9 mouse cellular contexts compared by ENCODE assay signal in genomic region chr19:32377701-32378325, GRCm38 (mm10). TPM values are rescaled to one million over a fixed set of nuclear protein-coding genes. Genes with fewer than 3 reads are reported as not detected.
DNase-seq lines count a peak whose midpoint lies in the region; ATAC-seq and TF ChIP-seq lines count a peak whose summit lies in the region.
"Had no signal": no experiment of that assay in that cellular context is flagged by ENCODE, and none has a peak within 500 bp of the region (broad histone marks: within the 10 kb centered on the region; RNA-seq: fewer than 3 reads in every experiment).

No protein-coding gene starts in this region.

- WGBS in heart, embryonic 10.5 days, result 73% methylated on average over 7 of the region's 7 CpGs
- 58% methylated on average over 7 of the region's 7 CpGs for WGBS in heart, embryonic 11.5 days (ENCODE audit: insufficient replicate concordance)
- WGBS in hindbrain, postnatal 0 days, result 46% methylated on average over 7 of the region's 7 CpGs

- H3K4me3 ChIP-seq in heart, embryonic 10.5 days, result no peak overlapping the region
- H3K4me3 ChIP-seq in heart, embryonic 11.5 days (ENCODE audit: low read depth, low read length), result no peak overlapping the region
- H3K4me3 ChIP-seq in hindbrain, postnatal 0 days (ENCODE audit: low read length), result no peak overlapping the region

- no peaks in the 10 kb centered on the region for H3K9me3 ChIP-seq in heart, embryonic 10.5 days
- no peaks in the 10 kb centered on the region for H3K9me3 ChIP-seq in heart, embryonic 11.5 days (replicated peaks; ENCODE audit: control insufficient read depth, low read length)
- no peaks in the 10 kb centered on the region for H3K9me3 ChIP-seq in hindbrain, postnatal 0 days (ENCODE audit: low read length)

- H3K27ac ChIP-seq in heart, embryonic 10.5 days, result peak overlapping the region; percentile 56; the same call in 1 of the 2 replicates
- no peak overlapping the region for H3K27ac ChIP-seq in heart, embryonic 11.5 days (ENCODE audit: low read depth, low read length)
- H3K27ac ChIP-seq in hindbrain, postnatal 0 days, result no peak overlapping the region
- H3K27ac ChIP-seq: macrophage had no signal

- H3K9ac ChIP-seq in heart, embryonic 11.5 days (ENCODE audit: low read depth, low read length), result no peak overlapping the region
- H3K9ac ChIP-seq in hindbrain, postnatal 0 days (replicated peaks; ENCODE audit: low read length), result no peak overlapping the region

- no peak overlapping the region for H3K4me2 ChIP-seq in heart, embryonic 11.5 days
- H3K4me2 ChIP-seq in hindbrain, postnatal 0 days (ENCODE audit: low read depth, low read length), result no peak overlapping the region

- ATAC-seq in heart, embryonic 11.5 days (replicated peaks; ENCODE audit: insufficient number of reproducible peaks, low FRiP score, low TSS enrichment), result no peak; the same call in 1 of the 2 replicates
- peak; percentile 86 for ATAC-seq in hindbrain, postnatal 0 days
- no peak for ATAC-seq in megakaryocyte progenitor cell, adult 5-6 weeks (replicated peaks; ENCODE audit: poor library complexity)

- TF ChIP-seq CTCF in hindbrain, postnatal 0 days (IDR thresholded peaks at IDR 0.05; ENCODE audit: low read depth), result no peak

- DNase-seq in heart, embryonic 10.5 days (ENCODE audit: low spot score), result peak; percentile 64
- peak; percentile 26 for DNase-seq in CD4-positive, CD25-positive, alpha-beta regulatory T cell, adult 2 months (ENCODE audit: low read depth, low spot score)
- DNase-seq in brain, adult 2 months (ENCODE audit: low read depth, low spot score), result peak; percentile 71
- DNase-seq in hindbrain, postnatal 0 days (ENCODE audit: low spot score), result peak; percentile 21
- DNase-seq in T-cell, adult 2 months (ENCODE audit: low spot score), result no peak
- no peak for DNase-seq in urinary bladder, postnatal 25 days (ENCODE audit: low spot score)

- H3K36me3 ChIP-seq in heart, embryonic 10.5 days, result no peaks in the 10 kb centered on the region
- H3K36me3 ChIP-seq in heart, embryonic 11.5 days (ENCODE audit: control insufficient read depth, insufficient read depth, low read length), result no peaks in the 10 kb centered on the region
- H3K36me3 ChIP-seq in hindbrain, postnatal 0 days (ENCODE audit: insufficient read depth, low read length), result no peaks in the 10 kb centered on the region

- no peaks in the 10 kb centered on the region for H3K27me3 ChIP-seq in heart, embryonic 10.5 days (ENCODE audit: insufficient read depth, poor library complexity, severe bottlenecking)
- H3K27me3 ChIP-seq in heart, embryonic 11.5 days (ENCODE audit: control insufficient read depth, insufficient read depth, low read length), result no peaks in the 10 kb centered on the region
- no peaks in the 10 kb centered on the region for H3K27me3 ChIP-seq in hindbrain, postnatal 0 days (ENCODE audit: insufficient read depth, low read length)

- H3K4me1 ChIP-seq in heart, embryonic 10.5 days, result peaks cover 69% of the 10 kb centered on the region
- H3K4me1 ChIP-seq in heart, embryonic 11.5 days (ENCODE audit: control insufficient read depth, insufficient read depth, low read length), result peaks cover 44% of the 10 kb centered on the region
- H3K4me1 ChIP-seq in hindbrain, postnatal 0 days (ENCODE audit: insufficient read depth, low read length), result peaks cover 9% of the 10 kb centered on the region; the same call in 1 of the 2 replicates

RNA-seq across cellular contexts. Expression of gene Sgms1, which starts 11.7 kb away (rescaled TPM):
- polyA plus RNA-seq in heart, embryonic 10.5 days (2016; fragmentation: Nextera tagmentation; extraction: Ambion mirVana), result 41.5 and 45.9 TPM in 2 replicates
- polyA plus RNA-seq in heart, embryonic 11.5 days (2014; fragmentation: Nextera tagmentation; extraction: Ambion mirVana), result 36.8 and 40.6 TPM in 2 replicates
- total RNA-seq in hindbrain, postnatal 0 days (2014; rRNA removed), result 30.9 and 32.5 TPM in 2 replicates
- polyA plus RNA-seq in hindbrain, postnatal 0 days (2015; fragmentation: Nextera tagmentation; extraction: Ambion mirVana), result 23.2 and 23.3 TPM in 2 replicates
- 15.9 and 24.8 TPM in 2 replicates for total RNA-seq in megakaryocyte progenitor cell, adult 5-6 weeks (2015)
- total RNA-seq in megakaryocyte progenitor cell, adult 5-6 weeks (2017), result 16.4 and 21.5 TPM in 2 replicates

Comparison
In these comparisons a context has a peak if more than half of its experiments do, and no peak if none do; other contexts are left out.
1. DNase-seq: peak in heart, embryonic 10.5 days (single experiment), CD4-positive, CD25-positive, alpha-beta regulatory T cell, adult 2 months (single experiment), brain, adult 2 months (single experiment) and hindbrain, postnatal 0 days (single experiment); none in T-cell, adult 2 months (single experiment) and urinary bladder, postnatal 25 days (single experiment).